Mouse (Mus musculus) thymus, postnatal 14 days (tissue): ENCODE data around the gene Pde8a.
A peak's percentile ranks its signal among the peaks of the same experiment; 100 is the strongest.

Source experiments
- DNase-seq: peaks from one replicate; pipeline ENCODE4 v3.0.0; 2021

The Pde8a gene

DNA sequence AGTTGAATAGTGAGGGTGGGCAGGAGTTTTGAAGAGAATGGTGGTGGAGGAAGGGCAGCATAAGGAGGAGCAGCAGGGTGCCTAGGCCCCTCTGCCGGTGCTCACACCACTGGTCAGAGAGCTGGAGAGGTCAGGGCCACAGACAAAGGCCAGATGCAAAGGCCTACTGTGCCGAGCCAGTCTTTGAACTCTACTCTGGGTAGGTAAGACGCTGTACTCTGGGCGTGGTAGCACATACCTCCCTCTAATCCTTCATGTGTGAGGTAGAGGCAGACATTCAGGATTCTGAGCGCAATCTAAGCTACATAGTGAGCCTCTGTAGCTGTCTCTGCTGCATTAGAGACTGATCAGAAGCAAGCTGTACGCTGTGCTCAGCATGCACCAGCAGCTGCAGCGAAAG lies 73.1 kb downstream of the Pde8a start:
- DNase-seq = no peak

- no peak for DNase-seq
These were observed 73.5 kb downstream of the Pde8a start for GRCm38 (mm10) chr7:81286946-81287345.

- DNase-seq = no peak
These were observed 81.8 kb downstream of the Pde8a start for GRCm38 (mm10) chr7:81295169-81295568.

DNA sequence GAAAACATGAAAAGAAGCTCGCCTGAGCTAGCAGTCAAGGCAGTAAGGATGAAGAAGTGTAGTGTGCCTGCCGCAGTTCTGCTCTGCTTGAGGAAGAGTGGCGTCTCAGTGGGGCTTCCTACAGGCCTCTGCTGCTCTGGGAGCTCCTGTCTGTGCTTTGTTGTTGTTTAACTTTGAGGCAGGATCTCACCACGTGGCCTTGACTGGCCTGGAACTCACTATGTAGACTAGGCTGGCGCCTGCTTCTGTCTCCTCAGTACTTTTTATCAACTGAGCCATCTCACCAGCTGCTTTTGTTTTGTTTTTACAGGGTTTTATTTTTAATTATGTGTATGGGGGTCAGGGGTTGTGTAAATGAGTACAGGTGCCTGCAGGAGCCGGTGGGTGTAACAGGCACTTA lies 84.8 kb downstream of the Pde8a start:
- DNase-seq = no peak

GRCm38 (mm10) chr7:81301323-81301722 lies 87.9 kb downstream of the Pde8a start:
- no peak for DNase-seq

GRCm38 (mm10) chr7:81303682-81304081 lies 90.3 kb downstream of the Pde8a start:
- DNase-seq = peak; percentile 31

DNA sequence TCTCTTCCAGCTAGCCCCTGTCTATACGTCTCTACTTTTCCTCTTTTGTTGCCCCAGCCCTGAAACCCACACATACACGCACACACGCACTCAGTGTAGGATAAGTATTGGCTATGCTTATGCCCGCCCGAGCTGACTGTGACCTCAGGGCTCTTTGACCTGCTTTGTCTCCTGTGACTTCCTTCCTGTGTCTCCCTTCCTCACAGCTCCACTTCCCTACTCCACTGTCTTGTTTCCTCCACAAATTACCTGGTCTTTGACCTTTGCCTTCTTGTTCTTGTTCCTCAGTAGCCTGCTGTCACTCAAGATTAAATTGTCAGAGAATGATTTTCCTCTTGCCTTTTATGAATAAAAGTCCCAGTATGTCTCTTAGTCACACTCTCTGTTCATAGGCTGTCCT lies 90.7 kb downstream of the Pde8a start:
- DNase-seq = no peak

DNA sequence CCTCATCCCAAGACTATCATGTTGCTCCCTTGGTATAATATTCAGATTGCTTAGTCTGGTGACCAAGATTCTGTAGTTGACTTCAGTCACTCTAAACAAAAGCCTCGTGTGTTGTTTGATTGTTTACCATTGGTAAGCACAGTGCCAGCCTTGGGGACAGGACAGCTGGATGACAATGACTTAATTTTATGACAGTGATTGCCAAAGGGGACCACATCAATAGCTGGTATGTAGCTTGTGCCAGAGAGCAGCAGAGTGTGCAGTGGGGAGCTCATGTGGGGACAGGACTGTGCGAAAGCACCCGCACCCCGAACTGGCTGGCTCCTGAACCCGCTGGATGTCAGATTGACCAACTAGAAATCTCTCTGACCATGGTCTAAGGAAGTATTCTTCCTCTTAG lies 91.3 kb downstream of the Pde8a start:
- DNase-seq = no peak

DNA sequence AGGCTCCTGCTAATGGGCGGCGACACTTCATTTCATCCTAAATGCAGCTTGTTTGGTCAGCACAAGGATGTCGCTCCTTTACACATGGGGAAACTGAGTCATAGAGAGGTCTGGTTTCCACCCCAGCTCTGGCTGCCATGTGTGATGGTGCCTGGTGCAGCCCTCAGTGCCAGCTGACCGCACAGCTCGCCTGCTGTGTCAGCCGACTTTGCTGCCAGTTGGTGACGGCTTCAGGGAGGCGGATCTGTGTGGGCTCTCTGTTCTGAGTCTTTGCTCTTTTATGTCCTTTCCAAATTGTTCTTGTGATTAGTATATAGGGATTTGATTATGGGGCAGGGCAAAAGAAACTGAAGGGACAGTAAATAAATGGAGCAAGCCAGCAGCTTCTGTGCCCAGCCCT lies 94.3 kb downstream of the Pde8a start:
- no peak for DNase-seq

GRCm38 (mm10) chr7:81309247-81309646 lies 95.9 kb downstream of the Pde8a start:
- DNase-seq = no peak

GRCm38 (mm10) chr7:81311130-81311529 lies 97.7 kb downstream of the Pde8a start:
- no peak for DNase-seq

DNA sequence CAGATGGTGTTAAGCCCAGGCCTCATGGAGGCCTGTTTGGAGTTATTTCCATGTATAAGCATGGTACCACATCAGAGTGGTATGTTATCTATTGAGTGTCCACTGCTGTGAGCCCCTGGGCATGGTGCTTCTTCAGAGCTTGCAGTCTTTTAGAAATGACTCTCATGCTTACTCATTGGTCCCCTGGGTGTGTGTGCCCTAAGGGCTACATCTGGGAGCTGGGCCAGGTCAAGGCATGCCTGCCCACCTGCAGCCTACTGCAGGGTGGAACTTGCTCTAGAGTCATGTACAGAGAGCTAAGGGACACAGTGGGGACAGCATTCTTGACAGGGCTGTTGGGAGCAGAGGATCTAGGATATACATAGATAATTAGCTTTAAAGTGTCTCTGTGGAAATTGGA lies 98.2 kb downstream of the Pde8a start:
- DNase-seq = no peak

DNA sequence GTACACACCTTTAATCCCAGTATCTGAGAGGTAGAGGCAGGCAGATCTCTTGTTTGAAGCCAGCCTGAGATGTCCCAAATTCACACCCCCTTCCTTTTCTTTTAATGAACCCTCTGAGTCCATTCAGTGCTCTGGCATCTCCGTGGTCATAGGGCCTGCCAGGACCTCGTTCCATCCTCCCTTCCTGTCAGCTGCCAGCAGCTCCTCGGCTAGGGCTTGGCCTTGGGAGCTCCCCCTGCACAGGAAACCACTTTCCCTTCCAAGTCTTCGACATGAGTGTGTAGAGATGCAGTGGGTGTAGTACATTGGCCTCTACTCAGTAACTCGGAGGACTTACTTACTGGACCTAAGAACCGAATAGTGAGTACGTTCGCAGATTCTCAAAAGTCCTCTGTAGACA lies 102.2 kb downstream of the Pde8a start:
- DNase-seq = no peak

DNA sequence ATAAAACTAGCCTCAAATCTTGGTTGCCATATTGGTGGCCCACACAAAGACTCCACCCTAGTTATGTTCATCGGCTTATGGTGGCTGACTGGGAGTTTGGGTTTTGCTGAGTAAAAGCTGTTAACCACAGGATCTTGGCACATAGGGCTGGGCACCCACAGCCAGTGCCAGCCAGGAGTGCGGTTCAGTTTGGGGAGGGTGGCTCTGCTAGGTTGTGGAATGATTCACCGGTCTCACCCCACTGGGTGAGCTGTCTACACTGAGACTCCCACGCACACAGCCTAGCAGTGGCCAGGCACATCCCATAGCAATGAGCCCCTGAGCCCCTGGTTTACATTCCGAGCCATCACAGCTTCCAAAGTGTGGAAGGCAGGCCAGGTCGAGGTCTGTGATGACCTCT lies 106.4 kb downstream of the Pde8a start:
- no peak for DNase-seq

DNA sequence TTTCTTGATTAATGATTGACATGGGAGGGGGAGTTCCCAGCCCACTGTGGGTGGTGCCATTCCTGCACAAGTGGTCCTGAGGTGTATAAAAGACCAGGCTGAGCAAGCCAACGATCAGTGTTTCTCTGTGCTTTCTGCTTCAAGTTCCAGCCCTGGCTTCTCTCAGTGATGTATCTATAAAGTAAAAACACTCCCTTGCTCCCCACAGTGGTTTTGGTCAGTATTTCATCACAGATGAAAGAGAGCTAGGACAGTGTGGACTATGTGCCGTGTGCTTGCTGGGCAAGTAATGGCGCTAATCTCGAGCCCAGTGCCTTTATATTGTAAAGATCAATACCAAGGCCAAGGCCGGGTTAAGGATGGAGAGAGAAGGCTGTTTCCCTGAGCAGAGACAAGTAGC lies 108.4 kb downstream of the Pde8a start:
- no peak for DNase-seq

GRCm38 (mm10) chr7:81326043-81326442 lies 112.6 kb downstream of the Pde8a start:
- no peak for DNase-seq

DNA sequence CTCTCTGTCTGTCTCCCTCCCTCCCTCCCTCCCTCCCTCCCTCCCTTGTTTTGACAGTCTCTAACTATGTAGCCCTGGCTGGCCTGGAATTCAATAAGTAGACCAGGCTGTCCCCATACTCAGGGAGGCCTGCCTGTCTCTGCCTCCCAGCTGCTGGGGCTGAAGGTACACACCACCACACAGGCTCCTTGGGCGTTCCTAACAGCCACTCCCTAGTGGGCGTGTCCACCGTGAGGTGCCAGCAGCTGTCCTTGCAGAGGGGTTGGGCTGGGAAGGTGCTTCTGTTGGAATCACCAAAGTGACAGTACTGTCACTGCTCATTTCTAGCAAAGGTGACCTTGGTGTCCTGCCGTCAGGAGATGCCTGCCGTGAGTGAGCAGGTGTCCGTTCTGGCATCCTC lies 113.5 kb downstream of the Pde8a start:
- no peak for DNase-seq

- DNase-seq = no peak
These were observed 114.3 kb downstream of the Pde8a start for GRCm38 (mm10) chr7:81327661-81328060.

DNA sequence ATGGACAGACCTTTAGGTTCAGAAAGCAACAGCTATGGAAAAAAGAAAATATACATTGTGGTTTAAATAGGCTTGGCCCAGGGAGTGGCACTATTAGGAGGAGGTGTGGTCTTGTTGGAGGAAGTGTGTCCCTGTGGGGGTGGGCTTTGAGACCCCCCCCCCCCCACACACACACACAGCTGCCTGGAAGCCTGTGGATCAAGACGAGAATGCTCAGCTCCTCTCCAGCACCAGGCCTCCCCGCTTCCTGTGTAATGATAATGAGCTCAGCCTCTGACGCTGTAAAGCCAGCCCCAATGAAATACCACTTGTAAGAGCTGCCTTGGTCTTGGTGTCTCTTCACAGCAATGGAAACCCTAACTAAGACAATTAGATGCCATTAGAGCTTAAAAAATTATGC lies 117.4 kb downstream of the Pde8a start:
- DNase-seq = no peak

DNA sequence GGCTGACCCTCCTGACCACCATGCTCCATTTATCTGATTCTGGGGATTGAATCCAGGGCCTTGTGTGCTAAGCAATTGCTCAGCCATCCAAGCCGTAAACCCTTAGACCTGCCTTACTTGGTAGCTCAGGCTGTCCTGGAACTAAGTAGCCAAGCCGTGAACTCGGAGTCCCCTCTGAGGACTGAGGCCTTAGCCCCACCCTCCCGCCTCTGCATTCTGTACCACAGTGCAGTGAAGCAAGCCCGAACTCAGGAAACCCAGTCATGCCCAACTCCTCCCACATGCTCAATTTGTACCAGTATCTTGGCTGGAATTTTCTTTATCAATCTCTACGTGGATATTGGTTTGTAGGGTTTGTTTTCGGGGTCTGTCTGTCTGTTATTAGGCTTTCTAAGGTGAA lies 118.5 kb downstream of the Pde8a start:
- DNase-seq = no peak

GRCm38 (mm10) chr7:81335705-81336431 lies 122.5 kb downstream of the Pde8a start:
- no peak for DNase-seq

- DNase-seq = peak; percentile 62
These were observed 123.0 kb downstream of the Pde8a start for GRCm38 (mm10) chr7:81336432-81336786.

GRCm38 (mm10) chr7:81337785-81338521 lies 124.6 kb downstream of the Pde8a start:
- no peak for DNase-seq

- no peak for DNase-seq
These were observed 125.1 kb downstream of the Pde8a start for GRCm38 (mm10) chr7:81338522-81338873.

- DNase-seq = peak; percentile 69
These were observed 126.4 kb downstream of the Pde8a start for GRCm38 (mm10) chr7:81339783-81340182.
